Mouse (Mus musculus) ES-E14 (cell line): Measurements from ENCODE around the gene Olfr9.

Source experiments
- CHD2 ChIP-seq: IDR thresholded peaks from 2 replicates; pipeline ENCODE4 v1.6.1; 2014; ENCODE audit warnings: mild to moderate bottlenecking, low read depth, low read length, inconsistent platforms
- MAFK ChIP-seq: IDR thresholded peaks from 2 replicates; pipeline ENCODE4 v1.6.1; 2014; ENCODE audit warnings: mild to moderate bottlenecking, low read depth, low read length, inconsistent platforms; ENCODE audit not compliant: insufficient read depth
- ZC3H11A ChIP-seq: IDR thresholded peaks from 2 replicates; pipeline ENCODE4 v1.6.1; 2012; ENCODE audit warnings: low read depth, mild to moderate bottlenecking, inconsistent platforms, low read length, borderline replicate concordance
- ZNF384 ChIP-seq: IDR thresholded peaks from 2 replicates; pipeline ENCODE4 v1.6.1; 2012; ENCODE audit warnings: low read depth, low read length, inconsistent platforms

- no peak for TF ChIP-seq MAFK
- TF ChIP-seq CHD2: no peak
- TF ChIP-seq ZNF384: no peak
- TF ChIP-seq ZC3H11A: no peak
Observed at GRCm38 (mm10) chr10:128947496-128947895, 41.7 kb upstream of the Olfr9 start.
